Mouse (Mus musculus) c-Kit-positive CD71-positive TER-119-negative erythroid progenitor cells, embryonic 14.5 days (primary cell): ENCODE data around the gene Gipc2.
A peak's percentile ranks its signal among the peaks of the same experiment; 100 is the strongest.
"Not testable (repeated sequence)": the region's sequence is repeated elsewhere in the genome, so short reads cannot be mapped to it uniquely, and the experiment has no call there.

Source experiments
- DNase-seq: peaks from one replicate; pipeline ENCODE4 v3.0.0-alpha.2; 2013; ENCODE audit warnings: low read depth

Gipc2 gene

GRCm38 (mm10) chr3:152166099-152166423, at the start of gene Gipc2:
TSS of gene Gipc2 (minus strand) at chr3:152166230.
- DNase-seq, result no peak

GRCm38 (mm10) chr3:152213416-152213815, 47.4 kb upstream of the Gipc2 start:
- DNase-seq, result no peak

DNA sequence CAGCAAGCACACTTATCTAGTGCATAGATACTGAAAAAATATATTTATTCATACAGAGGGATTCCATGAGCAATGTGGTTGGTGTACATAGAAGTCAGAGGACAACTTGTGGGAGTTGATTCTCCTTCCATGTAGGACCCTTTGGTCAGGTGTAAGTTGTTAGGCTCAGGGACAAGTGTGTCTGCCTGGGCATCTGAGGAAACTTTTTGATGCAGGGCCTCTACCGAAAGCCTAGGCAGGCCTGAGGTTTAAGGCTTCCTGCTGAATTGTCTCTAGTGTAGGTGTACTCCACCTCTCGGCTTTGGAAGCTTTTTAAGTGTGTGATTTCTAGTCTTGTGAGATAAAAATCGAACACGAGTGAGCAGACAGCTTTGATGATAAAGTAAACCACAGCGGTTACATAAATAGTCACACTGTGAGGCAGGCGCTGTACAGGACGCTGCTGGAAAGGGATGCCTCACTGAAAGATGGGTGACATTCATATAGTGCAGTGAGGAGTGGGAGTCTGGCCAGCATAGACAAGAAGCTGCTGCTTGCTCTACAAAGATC, 45.8 kb upstream of the Gipc2 start:
- DNase-seq, result no peak

GRCm38 (mm10) chr3:152210728-152211391, 44.8 kb upstream of the Gipc2 start:
- no peak for DNase-seq

- peak; percentile 98 for DNase-seq
These were observed 44.1 kb upstream of the Gipc2 start, which contains the start of the genes Dnajb4 and Fubp1 for GRCm38 (mm10) chr3:152209967-152210634. TSS of gene Dnajb4 (minus strand) at chr3:152210302. TSS of gene Fubp1 (plus strand) at chr3:152210422.

DNA sequence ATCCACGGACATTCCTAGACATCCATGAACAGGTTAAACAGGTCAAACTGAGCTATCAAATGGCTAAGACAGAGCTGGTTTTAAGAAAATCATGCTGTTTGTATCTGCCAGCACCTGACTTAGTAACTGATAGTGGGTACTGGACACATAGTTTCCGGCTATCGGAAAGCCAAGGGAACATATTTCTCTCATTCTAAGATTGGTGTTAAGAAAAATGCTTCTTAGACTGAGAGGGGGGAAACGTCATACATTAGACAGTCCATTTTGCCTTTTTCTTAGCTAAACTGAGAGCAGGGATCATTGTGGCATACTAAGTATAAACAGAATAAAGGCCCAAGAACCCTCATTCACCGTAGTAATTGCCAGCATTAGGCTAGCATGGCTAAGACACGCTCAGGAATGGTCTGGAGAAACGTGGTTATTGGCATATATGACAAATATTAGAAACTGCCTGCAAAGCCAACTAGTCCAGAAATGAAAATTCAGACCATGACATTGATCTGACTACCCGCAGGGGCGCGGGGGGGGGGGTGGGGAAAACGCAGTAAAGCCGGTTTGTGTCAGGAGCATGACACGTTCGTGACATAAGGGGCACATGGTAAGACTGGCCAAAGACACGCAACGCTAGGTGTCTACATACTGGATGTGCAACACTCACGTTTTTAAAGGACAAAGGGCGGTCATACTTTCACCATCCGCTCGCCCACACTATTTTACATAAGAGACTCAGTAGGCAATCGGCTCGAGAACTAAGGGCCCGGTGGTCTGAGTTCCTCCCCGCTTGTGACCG, 43.3 kb upstream of the Gipc2 start:
- DNase-seq, result no peak

DNA sequence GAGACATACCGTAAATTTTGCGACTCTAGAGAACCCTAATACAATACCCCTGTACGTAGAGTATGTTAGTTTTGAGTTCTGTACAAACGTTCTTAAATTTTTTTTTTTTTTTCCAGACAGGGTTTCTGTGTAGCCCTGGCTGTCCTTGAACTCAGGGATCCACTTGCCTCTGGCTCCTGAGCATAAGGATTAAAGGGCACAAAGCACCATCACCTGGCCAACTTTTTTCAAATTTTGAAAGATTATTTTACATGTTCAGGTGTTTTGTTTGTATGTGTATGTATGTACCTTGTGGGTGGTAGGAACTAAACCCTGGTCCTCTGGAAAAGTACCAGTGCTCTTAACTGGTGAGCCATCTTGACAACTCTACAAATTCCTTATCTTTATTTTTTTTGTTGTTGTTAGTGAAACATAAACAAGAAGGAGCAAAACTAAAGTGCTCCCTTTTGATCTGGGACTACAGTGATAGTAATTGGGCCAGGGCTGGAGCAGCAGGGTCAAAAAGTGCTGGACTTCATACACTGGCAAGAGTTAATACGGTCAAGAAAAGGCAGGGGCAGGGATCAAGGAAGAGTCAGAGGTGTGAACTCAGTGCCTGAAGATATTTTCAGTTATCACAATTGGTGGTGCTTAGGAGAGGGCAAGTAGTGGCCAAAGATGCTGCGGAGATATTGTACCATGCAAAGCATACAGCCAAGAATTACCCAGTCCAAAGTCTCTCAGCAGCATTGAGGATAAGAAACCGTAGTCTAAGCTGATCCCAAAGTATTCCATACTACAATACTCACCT, 42.3 kb upstream of the Gipc2 start:
- no peak for DNase-seq

- no peak for DNase-seq
These were observed 41.1 kb upstream of the Gipc2 start for GRCm38 (mm10) chr3:152207156-152207555.

GRCm38 (mm10) chr3:152204577-152204976, 38.5 kb upstream of the Gipc2 start:
- no peak for DNase-seq

GRCm38 (mm10) chr3:152203996-152204395, 38.0 kb upstream of the Gipc2 start:
- no peak for DNase-seq

- DNase-seq, result no peak
These were observed 37.4 kb upstream of the Gipc2 start for GRCm38 (mm10) chr3:152203411-152203810.

- DNase-seq, result no peak
These were observed 36.9 kb upstream of the Gipc2 start for GRCm38 (mm10) chr3:152202942-152203341.

DNA sequence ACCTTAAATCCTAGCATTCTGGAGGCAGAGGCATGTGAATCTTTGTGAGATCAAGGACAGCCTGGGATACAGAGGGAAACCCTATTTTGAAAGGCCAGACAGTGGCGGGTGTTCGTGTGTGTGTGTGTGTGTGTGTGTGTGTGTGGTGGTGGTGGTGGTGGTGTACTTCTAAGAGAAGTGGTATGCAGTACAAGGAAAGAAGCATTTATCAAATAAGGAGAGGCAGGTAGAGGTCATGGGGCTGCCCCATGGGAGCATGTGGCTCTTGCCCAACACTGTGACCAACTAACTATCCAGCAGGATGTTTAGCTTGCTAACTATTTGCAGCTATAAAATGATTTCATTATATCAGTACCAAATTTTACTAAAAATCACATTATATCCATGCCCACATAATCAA, 35.6 kb upstream of the Gipc2 start:
- no peak for DNase-seq

GRCm38 (mm10) chr3:152201181-152201580, 35.2 kb upstream of the Gipc2 start:
- DNase-seq, result no peak

- DNase-seq, result no peak
These were observed 33.1 kb upstream of the Gipc2 start for GRCm38 (mm10) chr3:152199125-152199524.

GRCm38 (mm10) chr3:152197246-152197645, 31.2 kb upstream of the Gipc2 start:
- DNase-seq, result not testable (repeated sequence)

GRCm38 (mm10) chr3:152193635-152194097, 27.6 kb upstream of the Gipc2 start:
- DNase-seq, result peak; percentile 92

GRCm38 (mm10) chr3:152193177-152193576, 27.1 kb upstream of the Gipc2 start:
- no peak for DNase-seq

DNA sequence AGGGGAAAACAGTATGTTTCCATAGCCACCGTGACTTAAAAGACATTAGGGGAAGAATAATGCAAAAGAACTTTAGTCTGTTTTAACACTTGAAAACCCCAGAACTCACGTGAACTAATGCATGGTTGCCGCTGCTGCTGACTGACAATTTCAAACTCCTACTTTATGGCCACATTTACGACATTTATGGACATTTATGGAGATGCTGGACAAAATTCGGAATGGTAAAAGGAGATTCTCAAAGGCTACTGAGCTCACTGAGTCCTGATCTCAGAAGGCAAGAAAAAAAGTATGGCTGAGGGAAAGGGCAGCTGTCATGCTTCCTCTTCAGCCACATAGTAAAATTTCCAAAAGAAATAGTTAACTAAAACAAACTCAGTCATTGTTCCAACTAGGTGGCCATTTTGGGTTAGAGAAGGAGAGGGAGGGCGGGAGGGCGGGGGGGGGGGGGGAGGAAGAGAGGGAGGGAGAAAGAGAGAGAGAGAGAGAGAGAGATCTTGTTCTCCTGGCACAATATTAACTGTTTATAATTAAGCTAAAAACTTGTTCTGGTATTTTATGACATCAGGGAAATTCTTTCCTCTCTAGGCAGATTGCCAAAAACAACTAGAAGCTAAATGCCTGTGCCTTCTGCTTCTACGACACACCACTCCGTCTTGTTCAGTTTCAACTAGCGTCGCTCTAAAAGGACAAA, 26.4 kb upstream of the Gipc2 start:
- no peak for DNase-seq

DNA sequence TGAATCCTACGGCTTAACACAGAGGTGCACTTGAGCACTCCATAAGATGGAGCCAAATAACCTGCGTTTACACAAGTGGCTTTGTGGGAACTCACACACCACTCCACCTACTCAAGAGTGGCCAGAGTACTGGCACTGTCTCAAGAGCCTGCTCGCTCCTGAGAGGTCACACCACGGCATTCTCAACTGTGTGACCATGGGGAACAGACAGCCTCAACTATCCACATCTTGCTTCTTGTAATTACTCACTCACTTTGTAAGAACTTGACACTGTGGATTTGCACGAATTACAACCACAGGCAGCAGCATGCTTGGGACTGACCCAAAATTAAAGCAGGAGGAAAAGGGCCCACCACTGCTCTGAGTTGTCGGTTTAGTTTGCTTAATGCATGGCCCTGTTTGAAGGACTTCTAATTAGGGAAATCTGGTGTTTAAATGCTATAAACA, 25.8 kb upstream of the Gipc2 start:
- no peak for DNase-seq
